Mouse (Mus musculus) thymus, postnatal 14 days (tissue): ENCODE measurements around the gene Fat2.

Source experiments
- DNase-seq: peaks from one replicate; pipeline ENCODE4 v3.0.0; 2021

The Fat2 gene

GRCm38 (mm10) chr11:55336101-55336891 is at the start of gene Fat2:
Gene Fat2, minus strand, starts transcription at chr11:55336564.
- DNase-seq, result no peak

- DNase-seq, result no peak
Observed at GRCm38 (mm10) chr11:55383463-55384045, 47.2 kb upstream of the Fat2 start.

- DNase-seq, result no peak
Observed at GRCm38 (mm10) chr11:55380908-55381307, 44.5 kb upstream of the Fat2 start.

- no peak for DNase-seq
Observed at GRCm38 (mm10) chr11:55378371-55378770, 42.0 kb upstream of the Fat2 start.

- DNase-seq, result peak; percentile 25
Observed at GRCm38 (mm10) chr11:55373838-55374237, 37.5 kb upstream of the Fat2 start.

- no peak for DNase-seq
Observed at GRCm38 (mm10) chr11:55373373-55373772, 37.0 kb upstream of the Fat2 start.

GRCm38 (mm10) chr11:55372001-55372400 is 35.6 kb upstream of the Fat2 start:
- no peak for DNase-seq

- DNase-seq, result no peak
Observed at GRCm38 (mm10) chr11:55369093-55369471, 32.7 kb upstream of the Fat2 start.

GRCm38 (mm10) chr11:55368388-55369092 is 32.2 kb upstream of the Fat2 start:
- no peak for DNase-seq

- no peak for DNase-seq
Observed at GRCm38 (mm10) chr11:55367783-55368182, 31.4 kb upstream of the Fat2 start.

- no peak for DNase-seq
Observed at GRCm38 (mm10) chr11:55365840-55366239, 29.5 kb upstream of the Fat2 start.

GRCm38 (mm10) chr11:55365242-55365641 is 28.9 kb upstream of the Fat2 start:
- DNase-seq, result no peak

- DNase-seq, result no peak
Observed at GRCm38 (mm10) chr11:55364662-55365061, 28.3 kb upstream of the Fat2 start.

GRCm38 (mm10) chr11:55358094-55358783 is 21.9 kb upstream of the Fat2 start:
- no peak for DNase-seq

GRCm38 (mm10) chr11:55356846-55357245 is 20.5 kb upstream of the Fat2 start:
- no peak for DNase-seq

GRCm38 (mm10) chr11:55341961-55342371 is 5.6 kb upstream of the Fat2 start:
- no peak for DNase-seq

- DNase-seq, result no peak
Observed at GRCm38 (mm10) chr11:55340789-55341188, 4.4 kb upstream of the Fat2 start.

GRCm38 (mm10) chr11:55337032-55337769 is 837 bp upstream of the Fat2 start:
- no peak for DNase-seq

GRCm38 (mm10) chr11:55335314-55336076 is 869 bp downstream of the Fat2 start:
- DNase-seq, result no peak

GRCm38 (mm10) chr11:55334545-55334944 is 1.8 kb downstream of the Fat2 start:
- no peak for DNase-seq

GRCm38 (mm10) chr11:55334063-55334462 is 2.3 kb downstream of the Fat2 start:
- no peak for DNase-seq
